Mouse (Mus musculus) embryonic facial prominence, embryonic 13.5 days (tissue): ENCODE results near the gene Olfr631. TPM values are rescaled to one million over a fixed set of nuclear protein-coding genes. Genes with fewer than 3 reads are reported as not detected.
"Not testable (repeated sequence)": the region's sequence is repeated elsewhere in the genome, so short reads cannot be mapped to it uniquely, and the experiment has no call there.

Experiments used
- ATAC-seq: fragments of 200-750 bp; cut with Nextera tagmentation; 2 replicates; pipeline ENCODE4 v1.8.0; 2017; ENCODE audit warnings: low read depth; ENCODE audit not compliant: insufficient number of reproducible peaks, insufficient read depth, low FRiP score, low TSS enrichment
- H3K27ac ChIP-seq: fragments of 300-500 bp; sonication (generic); 2 replicates; pipeline ENCODE4 v1.5.1; 2015; ENCODE audit warnings: moderate library complexity, mild to moderate bottlenecking, inconsistent platforms
- H3K27me3 ChIP-seq: fragments of 300-500 bp; sonication (generic); 2 replicates; pipeline ENCODE4 v1.6.1; 2015; ENCODE audit warnings: mild to moderate bottlenecking, inconsistent platforms
- H3K36me3 ChIP-seq: fragments of 300-500 bp; sonication (generic); 2 replicates; pipeline ENCODE4 v1.6.1; 2015; ENCODE audit warnings: mild to moderate bottlenecking, inconsistent platforms
- H3K4me1 ChIP-seq: fragments of 300-500 bp; sonication (generic); 2 replicates; pipeline ENCODE4 v1.6.1; 2015; ENCODE audit warnings: inconsistent platforms
- H3K4me2 ChIP-seq: fragments of 300-500 bp; sonication (generic); 2 replicates; pipeline ENCODE4 v1.6.1; 2015; ENCODE audit warnings: moderate library complexity, mild to moderate bottlenecking, inconsistent platforms
- H3K4me3 ChIP-seq: fragments of 300-500 bp; sonication (generic); 2 replicates; pipeline ENCODE4 v1.5.1; 2015; ENCODE audit warnings: mild to moderate bottlenecking, inconsistent platforms
- H3K9ac ChIP-seq: fragments of 300-500 bp; sonication (generic); 2 replicates; pipeline ENCODE4 v1.6.1; 2015; ENCODE audit warnings: mild to moderate bottlenecking, inconsistent platforms
- H3K9me3 ChIP-seq: fragments of 300-500 bp; sonication (generic); 2 replicates; pipeline ENCODE4 v1.6.1; 2016; ENCODE audit warnings: inconsistent platforms
- WGBS: fragments of 180-500 bp; shearing (Covaris S2); methylation state at CpG from one replicate; pipeline ENCODE4 v1.1.7; 2015; ENCODE audit warnings: mixed read lengths; 5-methylcytosine and 5-hydroxymethylcytosine counted together
- polyA plus RNA-seq: library from polyadenylated mRNA; unstranded; fragments of >200 nt; fragmentation: Nextera tagmentation; extraction: Ambion mirVana; gene quantifications from 2 replicates; pipeline ENCODE4 v1.2.1, GENCODE M21; 2015

Gene Olfr631
- not detected in 2 replicates for polyA plus RNA-seq

GRCm38 (mm10) chr7:103928525-103928924 lies at the start of gene Olfr631:
Olfr631 (plus strand) TSS chr7:103928825.
- Histone ChIP-seq H3K4me2 (no peak within 1 kb of the TSS), H3K27ac (no peak within 1 kb of the TSS), H3K9me3 (no peaks in the 10 kb centered on the region), H3K4me1 (no peaks in the 10 kb centered on the region), H3K4me3 (no peak within 1 kb of the TSS), H3K36me3 (no peaks in the 10 kb centered on the region), H3K27me3 (no peaks in the 10 kb centered on the region), H3K9ac (no peak within 1 kb of the TSS)
- ATAC-seq: no peak

GRCm38 (mm10) chr7:103886152-103886551 lies 42.5 kb upstream of the Olfr631 start, which contains the start of gene Olfr66:
Olfr66 (minus strand) TSS chr7:103886252.
- H3K27me3 ChIP-seq: no peaks in the 10 kb centered on the region
- H3K27ac ChIP-seq: no peak within 1 kb of the TSS
- no peak within 1 kb of the TSS for H3K9ac ChIP-seq
- no peak within 1 kb of the TSS for H3K4me3 ChIP-seq
- no peaks in the 10 kb centered on the region for H3K4me1 ChIP-seq
- H3K9me3 ChIP-seq: no peaks in the 10 kb centered on the region
- no peaks in the 10 kb centered on the region for H3K36me3 ChIP-seq
- no peak within 1 kb of the TSS for H3K4me2 ChIP-seq
- ATAC-seq: no peak

- Histone ChIP-seq H3K27me3 (no peaks in the 10 kb centered on the region), H3K4me1 (no peaks in the 10 kb centered on the region), H3K4me3 (no peak within 1 kb of the TSS), H3K27ac (no peak within 1 kb of the TSS), H3K36me3 (no peaks in the 10 kb centered on the region), H3K9ac (no peak within 1 kb of the TSS), H3K4me2 (no peak within 1 kb of the TSS), H3K9me3 (no peaks in the 10 kb centered on the region)
- ATAC-seq: no peak
- WGBS: 84% methylated on average over 1 of the region's 1 CpGs
These were observed 34.2 kb upstream of the Olfr631 start, which contains the start of gene Olfr64 for GRCm38 (mm10) chr7:103894385-103894784. Olfr64 (minus strand) TSS chr7:103894485.

- Histone ChIP-seq H3K9me3 (no peaks in the 10 kb centered on the region), H3K27ac (no peak within 1 kb of the TSS), H3K4me1 (no peaks in the 10 kb centered on the region), H3K4me3 (no peak within 1 kb of the TSS), H3K4me2 (no peak within 1 kb of the TSS), H3K36me3 (no peaks in the 10 kb centered on the region), H3K27me3 (no peaks in the 10 kb centered on the region), H3K9ac (no peak within 1 kb of the TSS)
- WGBS: 67% methylated on average over 2 of the region's 2 CpGs
- ATAC-seq: no peak
These were observed 25.4 kb upstream of the Olfr631 start, which contains the start of gene Olfr65 for GRCm38 (mm10) chr7:103903187-103903586. Olfr65 (plus strand) TSS chr7:103903487.

- Histone ChIP-seq H3K9me3 (no peaks in the 10 kb centered on the region), H3K4me3 (no peak overlapping the region), H3K4me2 (no peak overlapping the region), H3K9ac (no peak overlapping the region), H3K27ac (no peak overlapping the region), H3K4me1 (no peaks in the 10 kb centered on the region), H3K27me3 (no peaks in the 10 kb centered on the region), H3K36me3 (no peaks in the 10 kb centered on the region)
- ATAC-seq: no peak
- WGBS: 24% methylated on average over 3 of the region's 3 CpGs
These were observed 18.6 kb upstream of the Olfr631 start for GRCm38 (mm10) chr7:103910047-103910446.

GRCm38 (mm10) chr7:103912969-103913511 lies 15.6 kb upstream of the Olfr631 start:
- no peak overlapping the region for H3K4me3 ChIP-seq
- no peaks in the 10 kb centered on the region for H3K27me3 ChIP-seq
- no peak for ATAC-seq
- no peak overlapping the region for H3K27ac ChIP-seq
- no peaks in the 10 kb centered on the region for H3K36me3 ChIP-seq
- H3K9me3 ChIP-seq: no peaks in the 10 kb centered on the region
- H3K4me1 ChIP-seq: no peaks in the 10 kb centered on the region
- 36% methylated on average over 8 of the region's 8 CpGs for WGBS
- H3K9ac ChIP-seq: no peak overlapping the region
- H3K4me2 ChIP-seq: no peak overlapping the region

- H3K4me1 ChIP-seq: no peaks in the 10 kb centered on the region
- H3K27me3 ChIP-seq: no peaks in the 10 kb centered on the region
- H3K4me2 ChIP-seq: no peak overlapping the region
- no peak overlapping the region for H3K27ac ChIP-seq
- no peak overlapping the region for H3K4me3 ChIP-seq
- ATAC-seq: no peak
- no peaks in the 10 kb centered on the region for H3K9me3 ChIP-seq
- H3K36me3 ChIP-seq: no peaks in the 10 kb centered on the region
- H3K9ac ChIP-seq: no peak overlapping the region
These were observed 13.3 kb upstream of the Olfr631 start for GRCm38 (mm10) chr7:103915338-103915737.

GRCm38 (mm10) chr7:103934264-103934663 lies 5.6 kb downstream of the Olfr631 start, which contains the start of gene Olfr632:
Olfr632 (plus strand) TSS chr7:103934347.
- Histone ChIP-seq H3K27me3 (no peaks in the 10 kb centered on the region), H3K4me2 (no peak within 1 kb of the TSS), H3K9ac (no peak within 1 kb of the TSS), H3K27ac (no peak within 1 kb of the TSS), H3K36me3 (no peaks in the 10 kb centered on the region), H3K4me1 (no peaks in the 10 kb centered on the region), H3K4me3 (no peak within 1 kb of the TSS), H3K9me3 (no peaks in the 10 kb centered on the region)
- no peak for ATAC-seq
- WGBS: 77% methylated on average over 2 of the region's 2 CpGs

- 21% methylated on average over 2 of the region's 2 CpGs for WGBS
- Histone ChIP-seq H3K4me3 (no peak overlapping the region), H3K27ac (no peak overlapping the region), H3K27me3 (no peaks in the 10 kb centered on the region), H3K4me1 (no peaks in the 10 kb centered on the region), H3K4me2 (no peak overlapping the region), H3K9ac (no peak overlapping the region), H3K9me3 (no peaks in the 10 kb centered on the region), H3K36me3 (no peaks in the 10 kb centered on the region)
- no peak for ATAC-seq
These were observed 14.1 kb downstream of the Olfr631 start for GRCm38 (mm10) chr7:103942730-103943129.

- H3K36me3 ChIP-seq: no peaks in the 10 kb centered on the region
- no peak within 1 kb of the TSS for H3K4me2 ChIP-seq
- H3K9ac ChIP-seq: no peak within 1 kb of the TSS
- H3K4me3 ChIP-seq: no peak within 1 kb of the TSS
- no peaks in the 10 kb centered on the region for H3K4me1 ChIP-seq
- no peak within 1 kb of the TSS for H3K27ac ChIP-seq
- no peak for ATAC-seq
- H3K27me3 ChIP-seq: no peaks in the 10 kb centered on the region
- H3K9me3 ChIP-seq: no peaks in the 10 kb centered on the region
These were observed 15.5 kb downstream of the Olfr631 start, which contains the start of gene Olfr633 for GRCm38 (mm10) chr7:103944137-103944536. Olfr633 (plus strand) TSS chr7:103944437.

- ATAC-seq, H3K27ac ChIP-seq, H3K9me3 ChIP-seq, H3K9ac ChIP-seq, H3K36me3 ChIP-seq, H3K4me3 ChIP-seq, H3K27me3 ChIP-seq, H3K4me2 ChIP-seq, H3K4me1 ChIP-seq: not testable (repeated sequence)
- WGBS: 93% methylated on average over 22 of the region's 22 CpGs
These were observed 38.2 kb downstream of the Olfr631 start for GRCm38 (mm10) chr7:103966873-103967272.

- no peaks in the 10 kb centered on the region for H3K9me3 ChIP-seq
- H3K4me3 ChIP-seq: no peak within 1 kb of the TSS
- no peak within 1 kb of the TSS for H3K9ac ChIP-seq
- no peak within 1 kb of the TSS for H3K4me2 ChIP-seq
- no peaks in the 10 kb centered on the region for H3K27me3 ChIP-seq
- H3K27ac ChIP-seq: no peak within 1 kb of the TSS
- 80% methylated on average over 1 of the region's 1 CpGs for WGBS
- H3K36me3 ChIP-seq: no peaks in the 10 kb centered on the region
- no peak for ATAC-seq
- no peaks in the 10 kb centered on the region for H3K4me1 ChIP-seq
These were observed 42.2 kb downstream of the Olfr631 start, which contains the start of gene Olfr635 for GRCm38 (mm10) chr7:103970852-103971251. Olfr635 (plus strand) TSS chr7:103971152.
